Mouse (Mus musculus): ENCODE results near the gene Tent4a.

Gene Tent4a

GRCm38 (mm10) chr13:69515091-69515490 lies 19.3 kb downstream of the Tent4a start:
- no peak for DNase-seq

- DNase-seq, result no peak
Measured at GRCm38 (mm10) chr13:69509391-69510244, 24.8 kb downstream of the Tent4a start.

- no peak for DNase-seq
Measured at GRCm38 (mm10) chr13:69507666-69508065, 26.8 kb downstream of the Tent4a start.

- no peak for DNase-seq
Measured at GRCm38 (mm10) chr13:69506341-69507086, 27.9 kb downstream of the Tent4a start.

- DNase-seq, result no peak
Measured at GRCm38 (mm10) chr13:69502863-69503262, 31.6 kb downstream of the Tent4a start.

GRCm38 (mm10) chr13:69502157-69502750 lies 32.2 kb downstream of the Tent4a start:
- DNase-seq, result no peak

GRCm38 (mm10) chr13:69498276-69498675 lies 36.1 kb downstream of the Tent4a start:
- no peak for DNase-seq

GRCm38 (mm10) chr13:69492876-69493463 lies 41.4 kb downstream of the Tent4a start:
- DNase-seq, result peak; percentile 25 to 27

GRCm38 (mm10) chr13:69489777-69490176 lies 44.6 kb downstream of the Tent4a start:
- DNase-seq, result no peak

- DNase-seq, result no peak
Measured at GRCm38 (mm10) chr13:69488565-69489255, 45.7 kb downstream of the Tent4a start.

- DNase-seq, result no peak
Measured at GRCm38 (mm10) chr13:69487611-69488275, 46.7 kb downstream of the Tent4a start.

- no peak for DNase-seq
Measured at GRCm38 (mm10) chr13:69487108-69487507, 47.3 kb downstream of the Tent4a start.

- DNase-seq, result no peak
Measured at GRCm38 (mm10) chr13:69485833-69486232, 48.6 kb downstream of the Tent4a start.

GRCm38 (mm10) chr13:69485326-69485725 lies 49.1 kb downstream of the Tent4a start:
- DNase-seq, result no peak

- no peak for DNase-seq
Measured at GRCm38 (mm10) chr13:69482751-69483150, 51.7 kb downstream of the Tent4a start.

- no peak for DNase-seq
Measured at GRCm38 (mm10) chr13:69481634-69482505, 52.5 kb downstream of the Tent4a start.

- no peak for DNase-seq
Measured at GRCm38 (mm10) chr13:69481026-69481425, 53.4 kb downstream of the Tent4a start.

- DNase-seq, result no peak
Measured at GRCm38 (mm10) chr13:69479906-69480305, 54.5 kb downstream of the Tent4a start.

GRCm38 (mm10) chr13:69478703-69479102 lies 55.7 kb downstream of the Tent4a start:
- DNase-seq, result no peak

GRCm38 (mm10) chr13:69460635-69461465 lies 73.6 kb downstream of the Tent4a start:
- DNase-seq, result no peak

Measured in thymus, postnatal 36 days (tissue).